Mouse (Mus musculus): ENCODE data around the gene Gm30191.

Gm30191 gene

DNA sequence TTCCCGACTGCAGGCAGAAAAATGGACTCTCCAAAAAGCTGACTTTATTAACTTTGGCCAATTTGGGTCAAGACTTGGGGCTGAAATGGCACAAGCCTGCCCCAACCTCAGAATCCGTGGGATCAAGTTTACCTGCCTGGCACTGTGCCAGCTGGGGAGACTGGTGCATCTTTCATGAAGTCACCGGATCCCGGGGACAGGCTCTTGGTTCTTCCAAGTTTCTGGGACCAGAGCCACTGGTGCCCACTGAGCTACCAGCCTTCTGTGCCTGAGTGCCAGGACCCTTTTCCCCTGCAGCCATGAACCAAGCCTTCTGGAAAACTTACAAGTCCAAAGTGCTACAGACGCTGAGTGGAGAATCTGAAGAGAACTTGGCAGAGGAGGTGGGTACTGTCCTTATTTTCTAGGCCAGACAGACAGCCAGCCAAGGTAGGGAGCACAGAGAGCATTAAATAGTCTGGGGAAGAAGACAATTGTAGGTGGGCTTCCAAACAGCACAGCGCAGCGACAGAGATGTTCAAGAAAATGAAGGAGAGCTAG lies at the start of gene Gm30191:
TSS of gene Gm30191 (plus strand) at position 217 of the 540 bp plus-strand sequence.
- DNase-seq = no peak

GRCm38 (mm10) chr4:134199371-134199770 lies 47.4 kb upstream of the Gm30191 start:
- no peak for DNase-seq

- no peak for DNase-seq
Measured at GRCm38 (mm10) chr4:134202904-134203303, 43.8 kb upstream of the Gm30191 start, which contains the start of gene Gm7534. TSS of gene Gm7534 (minus strand) at chr4:134203004.

DNA sequence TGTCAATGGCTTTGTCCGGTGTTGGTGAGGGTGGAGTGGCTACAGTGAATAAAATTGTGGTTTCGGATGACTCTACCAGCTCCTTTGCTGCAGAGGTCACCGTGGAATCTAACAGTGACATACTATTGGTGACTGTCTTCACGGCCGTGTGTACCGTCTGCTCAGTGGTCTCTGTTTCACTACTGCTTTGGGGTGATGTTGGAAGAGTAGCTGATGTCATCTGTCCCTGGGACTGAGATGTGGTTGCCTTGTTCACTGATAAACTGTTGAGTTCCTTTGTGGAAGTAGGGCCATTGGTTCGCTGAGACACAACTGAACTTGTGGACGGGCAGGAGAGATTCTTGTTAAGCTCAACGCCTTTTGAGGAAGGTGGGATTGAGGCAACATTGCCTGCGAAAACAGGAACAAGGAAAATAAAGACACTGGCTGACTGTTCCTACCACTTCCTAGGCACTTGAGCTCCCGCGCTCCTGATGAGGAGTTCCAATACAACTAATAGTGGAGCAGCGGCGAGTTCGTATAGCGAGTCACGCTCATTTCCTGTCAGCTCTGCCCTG lies 43.3 kb upstream of the Gm30191 start:
- DNase-seq = no peak

DNA sequence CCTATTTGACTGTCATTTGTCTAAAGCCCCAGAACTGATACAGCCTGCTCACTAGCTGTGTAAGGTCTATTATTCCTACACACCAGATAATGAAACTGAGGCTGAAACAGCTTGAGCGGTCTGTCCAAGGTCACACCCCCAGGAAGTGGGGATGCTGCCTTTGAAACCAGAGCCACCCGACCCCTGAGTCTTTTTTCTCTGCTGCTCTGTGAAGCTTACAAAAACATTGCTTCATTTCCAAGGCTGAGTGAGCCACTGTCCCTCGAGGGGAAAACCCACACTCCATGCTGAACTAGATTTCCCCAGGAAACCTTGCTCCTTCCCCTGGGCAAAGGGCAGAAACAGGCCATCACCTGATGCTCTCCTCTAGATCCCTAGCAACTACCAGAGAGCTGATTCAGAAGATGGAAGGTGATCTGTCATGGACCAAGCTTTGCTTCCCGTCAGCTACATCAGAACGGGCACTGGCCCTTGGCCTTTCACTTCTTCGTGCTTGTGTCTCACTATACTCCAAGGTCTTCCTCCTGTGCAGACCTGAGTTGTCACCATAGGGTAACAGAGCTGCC lies 40.2 kb upstream of the Gm30191 start:
- no peak for DNase-seq

DNA sequence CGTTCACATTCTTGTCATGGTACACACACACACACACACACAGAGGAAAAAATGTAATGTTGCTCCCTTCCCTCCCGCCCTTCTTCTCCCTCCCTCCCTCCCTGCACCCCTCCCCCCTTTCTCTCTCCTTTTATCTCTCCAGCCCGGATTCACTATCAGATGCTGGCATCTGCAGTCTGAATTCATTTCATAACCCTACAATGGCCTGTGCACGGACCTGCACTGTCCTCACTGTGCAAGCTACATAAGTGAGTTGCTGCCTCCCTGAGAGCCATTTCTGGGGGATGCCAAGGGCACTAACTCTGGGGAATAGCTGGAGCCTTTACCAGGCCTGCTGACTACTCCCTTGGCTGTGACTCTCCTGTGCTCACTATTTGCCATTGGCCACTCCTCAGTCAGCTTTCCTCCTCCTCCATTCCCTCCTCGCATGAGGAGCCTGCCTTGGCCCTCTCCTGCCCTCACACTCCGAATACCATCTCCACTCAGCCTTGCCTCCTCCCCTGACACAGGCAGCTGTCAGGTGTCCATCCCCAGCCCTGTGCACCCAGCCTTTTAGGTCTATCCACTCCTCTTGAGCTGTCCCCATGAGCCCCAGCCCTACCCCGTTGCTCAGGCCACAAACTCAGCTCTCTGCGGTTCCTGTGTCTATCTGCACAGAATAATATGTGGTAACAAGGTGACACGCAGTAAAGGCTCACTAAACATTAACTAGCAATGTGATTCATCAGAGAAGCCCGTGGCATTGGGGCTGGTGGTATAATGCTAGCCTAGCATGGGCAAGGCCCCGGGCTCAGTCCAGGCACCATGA lies 23.7 kb upstream of the Gm30191 start:
- DNase-seq = no peak

DNA sequence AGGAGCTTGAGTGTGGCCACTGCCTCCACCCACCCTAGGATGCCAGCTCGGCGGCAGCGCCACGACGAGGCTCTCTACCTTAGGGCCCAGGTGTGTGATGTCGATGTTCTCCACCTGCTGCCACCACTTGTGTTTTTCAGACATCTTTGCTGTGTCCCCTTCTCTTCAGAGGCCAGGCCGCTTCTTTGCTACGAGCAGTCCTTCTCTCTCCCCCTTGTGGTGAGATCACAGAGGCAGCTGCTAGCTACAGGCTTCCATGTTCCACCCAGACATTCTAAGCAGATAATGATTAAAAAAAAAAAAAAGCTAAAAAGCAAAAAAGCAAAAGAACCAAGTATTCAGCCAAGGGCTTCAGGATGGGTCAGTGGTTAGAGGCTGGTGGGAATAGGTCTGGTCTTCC lies 19.5 kb upstream of the Gm30191 start, which contains the start of gene Catsper4:
TSS of gene Catsper4 (minus strand) at position 190 of the 400 bp plus-strand sequence.
- peak; percentile 44 for DNase-seq

DNA sequence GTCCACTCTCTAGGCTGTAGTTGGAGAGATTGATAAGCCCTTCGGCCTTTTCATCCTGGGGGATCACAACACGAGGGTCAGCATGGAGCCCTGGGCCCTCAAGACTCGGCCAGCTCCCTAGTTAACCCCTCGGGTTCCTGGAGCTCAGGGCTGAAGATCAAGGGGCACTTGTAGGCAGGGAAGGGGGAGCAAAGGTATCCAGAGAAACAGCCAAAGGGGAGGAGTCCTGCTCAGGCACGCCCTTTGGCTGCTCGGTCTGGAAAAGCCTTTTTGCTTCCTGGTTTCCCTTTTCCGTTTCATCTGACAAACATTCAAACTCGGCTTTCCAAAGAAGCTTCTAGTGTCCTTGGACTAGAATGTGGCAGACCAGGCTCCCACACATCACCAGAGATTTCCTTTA lies 16.3 kb upstream of the Gm30191 start:
- no peak for DNase-seq

DNA sequence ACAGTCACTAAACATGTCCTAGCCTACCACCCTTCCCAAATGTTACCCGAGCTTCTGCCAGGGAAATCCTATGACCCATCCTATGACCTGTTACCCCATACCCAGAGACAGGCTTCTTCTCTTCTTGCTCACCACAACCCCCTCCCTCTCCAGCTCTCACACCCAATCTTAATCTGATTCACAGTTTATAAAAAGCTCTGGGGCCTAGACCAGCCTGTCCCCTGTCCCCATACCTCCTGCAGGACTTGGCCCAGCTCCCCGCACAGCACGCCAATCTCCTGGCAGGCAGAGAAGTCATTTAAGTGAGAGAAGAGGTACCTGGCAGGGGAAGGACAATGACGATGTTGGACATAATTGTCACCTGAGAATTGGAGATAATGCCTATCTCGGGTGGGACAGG lies 11.9 kb upstream of the Gm30191 start:
- no peak for DNase-seq

GRCm38 (mm10) chr4:134237582-134238278 lies 9.0 kb upstream of the Gm30191 start:
- no peak for DNase-seq

DNA sequence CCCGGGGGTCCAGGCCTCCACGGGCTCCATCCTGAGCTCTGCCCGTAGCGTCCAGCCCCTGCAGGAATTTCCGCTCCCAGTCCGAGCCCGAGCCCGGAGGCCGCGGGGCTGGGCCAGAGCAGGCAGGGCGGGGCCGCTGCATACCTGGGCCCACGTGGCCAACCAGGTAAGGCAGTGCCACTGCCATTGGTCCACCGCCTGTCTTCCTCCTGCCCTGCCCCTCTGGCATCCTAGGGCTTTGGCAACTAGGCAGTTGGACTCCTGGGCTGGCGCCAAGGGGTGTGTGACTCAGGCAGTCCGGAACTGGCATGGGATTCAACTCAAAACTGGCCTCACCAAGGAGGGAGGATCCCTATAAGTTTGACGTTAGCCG lies 8.5 kb upstream of the Gm30191 start, which contains the start of gene Cnksr1:
TSS of gene Cnksr1 (minus strand) at position 121 of the 373 bp plus-strand sequence.
- peak; percentile 71 for DNase-seq

DNA sequence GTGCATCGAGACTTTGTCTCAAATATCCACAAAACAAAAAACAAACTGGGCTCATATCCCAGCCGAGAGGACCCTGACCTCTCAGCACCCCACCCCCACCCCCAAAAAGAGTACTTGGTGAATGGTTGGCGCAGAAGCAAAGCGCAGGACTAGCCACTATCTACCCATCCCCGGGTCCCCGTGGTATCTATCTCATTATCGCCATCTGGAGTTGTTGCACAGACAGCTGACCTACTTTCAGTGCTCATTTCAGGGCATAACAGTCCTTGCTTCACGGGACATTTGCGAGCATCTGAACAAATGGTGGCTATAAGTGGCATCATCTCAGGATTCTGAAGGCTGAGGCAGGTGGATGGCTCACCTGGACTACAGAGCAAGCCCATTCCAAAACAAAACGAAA lies 8.0 kb upstream of the Gm30191 start:
- peak; percentile 86 for DNase-seq

DNA sequence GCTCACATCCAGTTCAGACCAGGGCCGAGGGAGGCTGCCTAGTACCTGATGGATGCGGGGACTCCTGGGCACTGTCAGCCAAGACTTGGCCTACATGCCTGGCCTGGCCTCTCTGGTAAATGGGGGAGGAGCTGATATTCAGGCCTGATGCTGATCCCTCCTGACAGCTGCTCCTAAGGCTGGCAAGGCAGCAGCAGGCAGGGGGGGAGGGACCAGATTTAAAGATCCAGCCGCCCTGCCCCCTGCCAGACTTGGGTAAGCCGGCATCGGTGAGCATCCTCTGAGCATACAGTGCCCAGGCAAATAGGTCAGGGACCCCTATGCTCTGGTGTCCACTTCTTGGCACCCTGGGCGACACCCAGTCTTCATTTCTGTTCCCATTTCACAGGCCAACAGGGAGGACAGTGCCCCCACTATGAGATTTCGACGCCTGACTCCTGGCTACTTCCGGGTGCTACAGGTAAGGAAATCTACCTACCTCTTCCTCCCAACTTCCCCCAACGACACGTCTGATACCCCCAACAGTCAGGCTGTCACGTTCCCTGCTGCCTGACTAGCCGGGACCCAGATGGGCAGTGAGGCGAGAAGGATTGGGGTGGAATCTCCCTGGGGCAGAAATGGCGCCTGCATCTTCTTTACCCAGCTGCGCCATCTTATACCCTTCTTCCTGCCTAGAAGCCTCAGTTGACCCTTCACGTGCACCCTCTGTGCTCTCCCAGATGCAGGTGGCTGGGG lies 3.1 kb upstream of the Gm30191 start, which contains the start of gene E130218I03Rik:
TSS of gene E130218I03Rik (plus strand) at position 147 of the 735 bp plus-strand sequence.
- DNase-seq = peak; percentile 97

GRCm38 (mm10) chr4:134245148-134245843 lies 1.4 kb upstream of the Gm30191 start, which contains the start of gene Zfp593:
TSS of gene Zfp593 (minus strand) at chr4:134245592.
- peak; percentile 93 for DNase-seq

DNA sequence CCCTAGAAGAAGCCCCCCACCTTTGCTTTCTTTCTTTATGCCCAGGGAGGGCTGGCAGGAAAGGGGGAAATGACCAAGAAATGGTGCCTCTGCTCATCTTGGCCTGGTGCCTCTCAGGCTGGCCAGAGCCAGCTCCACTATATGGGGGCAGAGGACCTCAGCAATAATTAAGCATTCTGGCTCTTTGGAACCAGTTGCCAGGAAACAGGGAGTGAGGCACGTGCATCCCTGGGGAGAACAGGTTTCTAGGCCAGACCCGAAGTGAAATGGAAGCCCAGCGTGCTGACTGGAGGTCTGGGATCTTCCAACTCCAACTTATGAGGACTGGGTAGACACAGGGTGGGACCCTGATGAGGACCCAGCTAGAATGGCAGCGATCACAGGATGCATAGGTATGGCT lies 479 bp upstream of the Gm30191 start:
- peak; percentile 36 for DNase-seq

- DNase-seq = peak; percentile 86
Measured at GRCm38 (mm10) chr4:134249651-134250050, 2.9 kb downstream of the Gm30191 start.

GRCm38 (mm10) chr4:134250116-134250929 lies 3.6 kb downstream of the Gm30191 start:
- DNase-seq = peak; percentile 27

DNA sequence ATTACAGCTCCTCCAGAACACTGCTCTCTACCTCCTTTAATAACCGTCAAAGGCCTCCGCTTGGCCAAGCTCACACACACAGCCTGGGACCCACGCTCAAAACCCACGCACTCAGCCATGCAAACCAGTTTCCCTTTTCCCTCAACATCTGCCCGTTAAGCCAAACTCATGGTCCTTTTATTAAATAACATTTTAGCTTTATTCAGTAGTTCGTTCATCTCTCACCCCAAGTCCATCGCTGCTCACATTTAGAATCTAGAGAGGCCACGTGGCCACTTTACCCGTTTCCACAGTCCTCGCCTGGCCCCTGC lies 4.2 kb downstream of the Gm30191 start:
- no peak for DNase-seq

GRCm38 (mm10) chr4:134251241-134252130 lies 4.8 kb downstream of the Gm30191 start:
- peak; percentile 74 for DNase-seq
